Mouse (Mus musculus) midbrain, embryonic 14.5 days (tissue): ENCODE results near the gene Gpn3. TPM values are rescaled to one million over a fixed set of nuclear protein-coding genes. Genes with fewer than 3 reads are reported as not detected.
A peak's percentile ranks its signal among the peaks of the same experiment; 100 is the strongest.

ENCODE experiments used
- ATAC-seq: fragments of 200-750 bp; cut with Nextera tagmentation; 2 replicates; pipeline ENCODE4 v1.8.0; 2017; ENCODE audit warnings: moderate number of reproducible peaks, moderate library complexity; ENCODE audit not compliant: low FRiP score, low TSS enrichment
- DNase-seq: peaks from one replicate; pipeline ENCODE4 v3.0.0-alpha.2; 2015
- H3K27ac ChIP-seq: fragments of 300-500 bp; sonication (generic); replicated peaks from 2 replicates; pipeline ENCODE4 v1.5.1; 2014; ENCODE audit warnings: mild to moderate bottlenecking, low read depth, low read length, moderate library complexity
- H3K27me3 ChIP-seq: fragments of 300-500 bp; sonication (generic); 2 replicates; pipeline ENCODE4 v1.6.1; 2014; ENCODE audit warnings: low read length, control low read depth, mixed read lengths; ENCODE audit not compliant: control insufficient read depth, insufficient read depth
- H3K36me3 ChIP-seq: fragments of 300-500 bp; sonication (generic); 2 replicates; pipeline ENCODE4 v1.6.1; 2014; ENCODE audit warnings: low read length, control low read depth; ENCODE audit not compliant: control insufficient read depth, insufficient read depth
- H3K4me1 ChIP-seq: fragments of 300-500 bp; sonication (generic); 2 replicates; pipeline ENCODE4 v1.6.1; 2014; ENCODE audit warnings: mild to moderate bottlenecking, antibody characterized with exemption, low read length, control low read depth; ENCODE audit not compliant: control insufficient read depth, insufficient read depth
- H3K4me2 ChIP-seq: fragments of 300-500 bp; sonication (generic); 2 replicates; pipeline ENCODE4 v1.6.1; 2014; ENCODE audit warnings: mild to moderate bottlenecking, low read length, moderate library complexity
- H3K4me3 ChIP-seq: fragments of 300-500 bp; sonication (generic); replicated peaks from 2 replicates; pipeline ENCODE4 v1.5.1; 2014; ENCODE audit warnings: low read depth, low read length
- H3K9ac ChIP-seq: fragments of 300-500 bp; sonication (generic); replicated peaks from 2 replicates; pipeline ENCODE4 v1.6.1; 2014; ENCODE audit warnings: mild to moderate bottlenecking, low read length, moderate library complexity
- H3K9me3 ChIP-seq: fragments of 300-500 bp; sonication (generic); 2 replicates; pipeline ENCODE4 v1.6.1; 2016; ENCODE audit warnings: low read length, control low read depth, mixed read lengths; ENCODE audit not compliant: control insufficient read depth
- WGBS: fragments of 180-500 bp; shearing (Covaris S2); extraction: QIAGEN DNeasy Blood & Tissue Kit; methylation state at CpG from one replicate; pipeline ENCODE4 v1.1.7; 2014; 5-methylcytosine and 5-hydroxymethylcytosine counted together
- polyA plus RNA-seq: library from polyadenylated mRNA; unstranded; fragments of >200 nt; fragmentation: Nextera tagmentation; extraction: Ambion mirVana; gene quantifications from 2 replicates; pipeline ENCODE4 v1.2.1, GENCODE M21; 2014

The Gpn3 gene
- polyA plus RNA-seq, 1 experiment from 2014 or later = 43.9 TPM

DNA sequence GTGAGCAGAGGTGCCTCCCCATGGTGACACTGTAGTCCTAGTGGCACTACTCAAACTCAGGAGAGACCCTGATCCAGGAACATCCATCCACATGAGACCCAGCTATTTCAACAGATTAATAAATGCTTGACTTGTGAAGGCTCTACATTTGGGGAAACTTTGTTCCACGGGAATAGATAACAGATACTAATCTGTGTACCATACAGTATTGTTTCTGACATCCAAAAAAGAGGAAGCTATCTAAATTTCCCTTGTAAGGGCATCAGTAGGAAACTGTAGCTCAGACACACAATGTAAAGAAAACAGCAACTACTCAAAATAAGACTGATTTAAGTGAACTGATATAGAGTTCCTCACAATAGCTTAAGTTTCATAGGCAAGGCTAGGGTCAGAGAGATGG, 28.8 kb upstream of the Gpn3 start:
- Histone ChIP-seq H3K4me1 (no peaks in the 10 kb centered on the region), H3K36me3 (no peaks in the 10 kb centered on the region), H3K9me3 (no peaks in the 10 kb centered on the region), H3K9ac (no peak overlapping the region), H3K27me3 (no peaks in the 10 kb centered on the region), H3K4me3 (no peak overlapping the region), H3K4me2 (no peak overlapping the region), H3K27ac (no peak overlapping the region)
- ATAC-seq (no peak), DNase-seq (no peak)
- 83% methylated on average over 1 of the region's 1 CpGs for WGBS

- Histone ChIP-seq H3K4me2 (no peak overlapping the region), H3K9ac (no peak overlapping the region), H3K4me3 (no peak overlapping the region), H3K9me3 (no peaks in the 10 kb centered on the region), H3K27me3 (no peaks in the 10 kb centered on the region), H3K4me1 (no peaks in the 10 kb centered on the region), H3K36me3 (no peaks in the 10 kb centered on the region), H3K27ac (no peak overlapping the region)
- DNase-seq (no peak), ATAC-seq (no peak)
- WGBS = 56% methylated on average over 7 of the region's 7 CpGs
Measured at GRCm38 (mm10) chr5:122343768-122344167, 27.9 kb upstream of the Gpn3 start.

GRCm38 (mm10) chr5:122344260-122344659, 27.4 kb upstream of the Gpn3 start:
- no peaks in the 10 kb centered on the region for H3K9me3 ChIP-seq
- WGBS = 11% methylated on average over 5 of the region's 5 CpGs
- no peak overlapping the region for H3K9ac ChIP-seq
- no peak overlapping the region for H3K4me2 ChIP-seq
- peak; percentile 91 for DNase-seq
- H3K36me3 ChIP-seq = no peaks in the 10 kb centered on the region
- no peaks in the 10 kb centered on the region for H3K4me1 ChIP-seq
- no peak for ATAC-seq
- H3K27ac ChIP-seq = no peak overlapping the region
- H3K27me3 ChIP-seq = no peaks in the 10 kb centered on the region
- no peak overlapping the region for H3K4me3 ChIP-seq

- 76% methylated on average over 4 of the region's 4 CpGs for WGBS
- Histone ChIP-seq H3K27ac (no peak overlapping the region), H3K27me3 (no peaks in the 10 kb centered on the region), H3K4me3 (no peak overlapping the region), H3K9me3 (no peaks in the 10 kb centered on the region), H3K36me3 (no peaks in the 10 kb centered on the region), H3K4me1 (no peaks in the 10 kb centered on the region), H3K4me2 (no peak overlapping the region), H3K9ac (no peak overlapping the region)
- DNase-seq = no peak
- no peak for ATAC-seq
Measured at GRCm38 (mm10) chr5:122345777-122346176, 25.9 kb upstream of the Gpn3 start.

DNA sequence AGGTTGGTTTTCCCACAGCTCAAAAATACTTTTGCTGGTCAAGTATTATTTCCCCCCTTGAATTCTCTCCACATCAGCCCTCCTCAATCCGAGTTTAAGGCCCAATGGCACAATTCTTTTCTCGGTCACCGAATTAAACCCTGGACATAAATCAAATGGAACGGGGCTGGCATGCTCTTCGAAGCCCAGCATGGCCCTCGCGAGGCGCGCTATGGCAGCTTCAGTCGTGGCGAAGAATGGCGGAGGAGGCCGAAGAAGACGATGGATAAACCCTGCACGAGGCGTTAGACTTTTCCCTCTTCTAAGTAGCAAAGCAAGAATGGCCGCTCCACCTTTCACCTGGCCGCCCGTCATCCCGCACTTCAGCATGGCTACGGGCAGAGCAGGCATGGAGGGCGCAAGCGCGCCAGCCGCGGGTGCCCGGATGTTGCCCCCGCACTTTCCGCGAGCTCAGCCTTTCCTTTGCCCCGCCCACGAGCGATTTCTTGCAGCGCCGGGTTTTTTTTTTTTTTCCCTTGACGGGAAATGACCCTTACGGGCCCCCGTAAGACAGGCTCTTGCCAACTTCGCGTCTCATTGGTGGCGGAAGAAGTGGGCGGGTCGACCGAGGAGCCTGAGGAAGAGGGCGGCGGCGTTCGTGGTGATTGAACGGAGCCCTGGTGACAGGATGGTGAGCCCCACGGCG, 17.7 kb upstream of the Gpn3 start, which contains the start of the genes Rad9b and Vps29:
Gene Rad9b, minus strand, starts transcription at position 427 of the 685 bp plus-strand sequence.
Gene Vps29, plus strand, starts transcription at position 563 of the 685 bp plus-strand sequence.
- no peaks in the 10 kb centered on the region for H3K27me3 ChIP-seq

GRCm38 (mm10) chr5:122354492-122355067, 17.1 kb upstream of the Gpn3 start:
- Histone ChIP-seq H3K9ac (peak overlapping the region; percentile 74), H3K27me3 (no peaks in the 10 kb centered on the region), H3K4me2 (peak overlapping the region; percentile 59), H3K36me3 (peaks cover 10% of the 10 kb centered on the region), H3K9me3 (no peaks in the 10 kb centered on the region), H3K27ac (peak overlapping the region; percentile 83), H3K4me1 (peaks cover 7% of the 10 kb centered on the region), H3K4me3 (peak overlapping the region; percentile 67)
- under 1% methylated on average over 56 of the region's 57 CpGs for WGBS
- peak; percentile 55; the same call in 1 of the 2 replicates for ATAC-seq
- DNase-seq = no peak

More for the DNA sequence above, 17.7 kb upstream of the Gpn3 start, which contains the start of the genes Rad9b and Vps29:
- DNase-seq (peak; percentile 100), ATAC-seq (peak; percentile 94)
- H3K4me3 ChIP-seq = peak within 1 kb of the TSS; percentile 67
- 2% methylated on average over 51 of the region's 51 CpGs for WGBS
- peak within 1 kb of the TSS; percentile 74 for H3K9ac ChIP-seq
- H3K27ac ChIP-seq = peak within 1 kb of the TSS; percentile 83
- peaks cover 7% of the 10 kb centered on the region for H3K4me1 ChIP-seq
- H3K4me2 ChIP-seq = peak within 1 kb of the TSS; percentile 77
- H3K36me3 ChIP-seq = peaks cover 7% of the 10 kb centered on the region; the same call in 1 of the 2 replicates
- H3K9me3 ChIP-seq = no peaks in the 10 kb centered on the region

GRCm38 (mm10) chr5:122372192-122372769, 605 bp downstream of the Gpn3 start, which contains the start of gene Fam216a:
TSS of gene Fam216a (minus strand) at chr5:122372364.
- peak; percentile 94 for ATAC-seq
- peak within 1 kb of the TSS; percentile 68 for H3K4me3 ChIP-seq
- WGBS = under 1% methylated on average over 53 of the region's 53 CpGs

GRCm38 (mm10) chr5:122372878-122373277, 1.2 kb downstream of the Gpn3 start:
- DNase-seq = no peak
- H3K27ac ChIP-seq = peak overlapping the region; percentile 86
- 8% methylated on average over 5 of the region's 5 CpGs for WGBS

More at GRCm38 (mm10) chr5:122372192-122372769, 605 bp downstream of the Gpn3 start, which contains the start of gene Fam216a:
- Histone ChIP-seq H3K36me3 (peaks cover 46% of the 10 kb centered on the region), H3K9me3 (no peaks in the 10 kb centered on the region), H3K4me1 (peaks cover 14% of the 10 kb centered on the region), H3K4me2 (peak within 1 kb of the TSS; percentile 78), H3K9ac (peak within 1 kb of the TSS; percentile 78), H3K27me3 (no peaks in the 10 kb centered on the region), H3K27ac (peak within 1 kb of the TSS; percentile 94)
- peak; percentile 100 for DNase-seq

More at GRCm38 (mm10) chr5:122372878-122373277, 1.2 kb downstream of the Gpn3 start:
- Histone ChIP-seq H3K9ac (peak overlapping the region; percentile 70), H3K27me3 (no peaks in the 10 kb centered on the region), H3K9me3 (no peaks in the 10 kb centered on the region), H3K36me3 (peaks cover 41% of the 10 kb centered on the region), H3K4me1 (peaks cover 14% of the 10 kb centered on the region), H3K4me3 (peak overlapping the region; percentile 68), H3K4me2 (peak overlapping the region; percentile 78)
- no peak for ATAC-seq
